Mouse (Mus musculus): ENCODE measurements around the gene Sdha.

DNA sequence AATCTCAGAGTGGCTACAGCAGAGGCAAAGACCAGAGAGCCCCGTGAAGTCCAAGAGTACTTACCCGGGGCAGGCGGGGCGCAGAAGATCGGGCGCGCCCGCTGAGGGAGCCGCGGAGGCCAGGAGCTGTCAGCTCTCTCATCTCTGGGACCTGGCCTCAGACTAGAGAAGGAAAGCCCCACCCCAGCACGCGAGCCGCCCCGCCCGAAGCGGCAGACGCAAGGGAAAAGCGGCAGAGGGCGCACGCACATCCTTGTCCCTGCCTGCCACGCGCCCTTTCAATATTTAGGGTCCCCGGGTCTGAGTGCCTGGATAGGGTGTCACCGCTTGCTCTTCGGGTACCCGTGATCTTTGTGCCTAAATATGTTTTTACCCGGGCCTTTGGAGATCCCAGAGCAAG lies 57.9 kb downstream of the Sdha start, which contains the start of gene Ahrr:
- TF ChIP-seq TAL1 (conservative IDR thresholded peaks at IDR 0.05; ENCODE audit: low read depth, low read length), result no peak
- TF ChIP-seq CTCF (IDR thresholded peaks at IDR 0.05; ENCODE audit: low read depth, low read length), result no peak
- no peak for TF ChIP-seq POLR2AphosphoS5 (IDR thresholded peaks at IDR 0.05; ENCODE audit: insufficient replicate concordance, low read depth, low read length)
- TF ChIP-seq GATA1 (IDR thresholded peaks at IDR 0.05; ENCODE audit: borderline replicate concordance, low read length), result no peak
- TF ChIP-seq GATA2 (IDR thresholded peaks at IDR 0.05; ENCODE audit: borderline replicate concordance, low read depth, low read length), result no peak

Measured in G1E (cell line).